Mouse (Mus musculus) spleen, embryonic (tissue): ENCODE results near the gene Poldip3.

Source experiments
- CTCF ChIA-PET: fragments of 350-600 bp; sonication (Branson Sonifier 250); formaldehyde crosslinking; loops from one replicate; lab custom pipeline; 2022; lab: Charles Lee

The Poldip3 gene

DNA sequence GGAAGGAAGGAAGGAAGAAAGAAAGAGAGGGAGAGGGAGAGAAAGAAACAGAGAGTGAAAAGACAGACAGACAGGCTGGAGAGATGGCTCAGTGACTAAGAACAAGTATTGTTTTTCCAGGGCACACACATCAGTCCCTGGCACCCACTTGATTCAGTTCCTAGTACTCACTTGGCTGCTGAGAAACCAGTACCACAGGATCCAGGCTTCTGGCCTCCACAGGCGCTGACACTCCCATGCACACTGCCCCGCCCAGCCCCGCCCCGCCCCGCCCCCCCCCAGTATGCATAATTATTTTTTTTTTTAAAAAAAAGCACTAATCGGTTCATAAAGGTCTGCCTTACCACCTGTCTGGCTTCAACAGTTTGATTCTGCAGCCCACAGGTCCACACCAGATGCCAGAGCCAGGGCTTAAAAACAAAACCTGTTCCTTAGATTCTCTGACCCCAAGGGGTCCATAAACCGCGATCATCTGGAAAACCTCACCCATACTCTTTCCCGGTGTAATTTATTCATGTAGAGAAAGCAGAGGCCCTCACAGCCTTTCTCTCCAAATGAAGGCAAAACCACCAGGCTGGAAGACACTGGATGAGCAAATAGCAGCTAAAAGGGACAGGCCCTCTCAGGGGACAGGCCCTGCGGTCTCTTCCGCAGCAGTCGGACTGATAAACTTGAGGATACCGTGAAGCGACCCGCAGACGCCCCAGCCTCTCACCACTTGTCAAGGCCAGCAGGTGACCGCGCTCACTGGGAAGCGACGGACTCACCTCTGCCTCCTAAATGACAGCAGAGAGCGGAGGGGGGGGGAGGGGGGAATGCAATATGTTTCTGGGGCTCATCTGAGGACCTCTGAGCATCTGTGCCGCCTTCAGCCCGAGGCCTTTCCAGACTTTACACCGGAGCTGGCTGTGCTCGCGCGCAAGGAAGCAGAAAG lies 60.4 kb downstream of the Poldip3 start:
- CTCF ChIA-PET = interaction anchor here (0.7 kb wide), 1 partner anchor 8 kb away, joined by 6 read pairs; no protein-coding TSS in a partner anchor

DNA sequence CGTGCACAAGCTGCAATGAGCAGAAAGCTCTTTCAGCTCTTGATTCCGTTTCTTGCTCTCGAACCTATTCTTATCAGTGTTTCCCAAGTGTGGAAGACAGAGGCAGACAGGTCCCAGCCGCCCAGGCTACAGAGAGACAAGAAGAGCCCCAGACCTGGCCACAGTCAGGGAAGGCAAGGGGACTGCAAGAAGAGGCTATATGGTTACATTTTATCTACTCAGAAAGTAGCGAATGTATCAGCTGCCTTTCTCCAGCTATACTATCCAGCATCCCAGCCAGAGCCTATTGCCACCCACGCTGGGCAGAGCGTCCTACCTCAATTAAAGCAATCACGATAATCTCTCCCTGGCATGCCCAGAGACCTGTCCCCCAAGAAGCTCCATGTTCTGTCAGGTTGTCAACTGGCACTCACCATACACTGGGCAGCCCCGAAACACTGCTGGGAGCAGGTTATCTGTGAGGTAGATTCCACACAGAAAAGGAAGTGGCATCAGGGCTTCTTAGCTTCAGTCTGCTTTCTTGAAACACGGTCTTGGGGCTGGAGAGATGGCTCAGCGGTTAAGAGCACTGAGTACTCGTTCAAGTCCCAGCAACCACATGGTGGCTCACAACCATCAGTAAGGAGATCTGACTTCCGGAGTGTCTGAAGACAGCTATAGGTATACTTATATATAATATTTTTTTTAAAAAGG lies 62.4 kb downstream of the Poldip3 start:
- CTCF ChIA-PET = interaction anchor here (0.6 to 2.5 kb wide), 3 partner anchors 9 to 818 kb away, joined by 4 to 7 read pairs (median 4); no protein-coding TSS in a partner anchor

DNA sequence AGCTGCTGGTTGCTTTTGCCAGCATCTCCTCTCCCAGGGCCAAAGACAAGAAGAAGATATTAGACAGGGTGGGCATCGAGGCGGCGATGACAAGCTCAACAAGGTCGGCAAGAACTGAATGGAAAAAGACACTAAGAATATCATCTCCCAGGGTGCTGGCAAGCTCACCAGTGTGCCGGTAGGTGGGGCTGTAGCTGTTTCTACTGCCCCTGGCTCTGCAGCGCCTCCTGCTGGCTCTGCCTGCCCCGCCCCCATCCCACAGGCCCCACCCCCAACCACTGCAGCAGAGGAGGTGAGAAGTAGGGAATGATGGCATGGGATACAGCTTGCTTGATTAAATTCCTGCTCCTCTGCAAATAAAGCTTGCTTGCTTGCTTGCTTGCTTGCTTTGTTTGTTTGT lies 63.3 kb downstream of the Poldip3 start:
- CTCF ChIA-PET = interaction anchor here (0.8 to 2.5 kb wide), 2 partner anchors 10 to 70 kb away, joined by 3 to 7 read pairs; no protein-coding TSS in a partner anchor

DNA sequence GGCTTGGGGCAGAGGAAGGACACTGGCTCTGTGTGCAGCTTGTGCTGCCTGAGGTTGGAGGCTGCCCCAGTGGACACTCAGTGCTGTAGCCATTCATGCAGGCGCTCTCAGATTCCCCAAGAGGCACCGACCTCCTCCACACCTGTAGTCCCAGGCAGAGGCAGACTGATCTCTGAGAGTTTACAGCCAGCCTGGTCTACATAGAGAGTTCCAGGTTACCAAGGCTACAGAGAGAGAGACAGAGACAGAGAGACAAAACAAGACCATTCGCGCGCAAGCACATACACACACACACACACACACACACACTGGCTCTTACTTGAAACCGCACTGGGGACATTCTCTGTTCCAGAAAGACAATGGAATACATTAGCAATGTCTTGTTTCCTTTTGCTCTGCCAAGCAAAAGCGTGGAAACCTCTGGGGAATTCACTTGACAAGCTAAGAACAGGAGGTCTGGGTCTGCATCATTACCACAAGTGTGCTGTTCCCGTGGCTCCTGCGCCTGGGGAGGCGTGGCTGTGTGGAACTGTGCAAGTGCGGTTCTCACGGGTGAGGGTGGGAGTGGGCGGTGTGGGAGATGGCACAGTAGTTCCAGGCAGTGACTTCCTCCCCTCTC lies 65.1 kb downstream of the Poldip3 start:
- CTCF ChIA-PET = interaction anchor here (2.5 kb wide), 1 partner anchor 12 kb away, joined by 7 read pairs; no protein-coding TSS in a partner anchor

DNA sequence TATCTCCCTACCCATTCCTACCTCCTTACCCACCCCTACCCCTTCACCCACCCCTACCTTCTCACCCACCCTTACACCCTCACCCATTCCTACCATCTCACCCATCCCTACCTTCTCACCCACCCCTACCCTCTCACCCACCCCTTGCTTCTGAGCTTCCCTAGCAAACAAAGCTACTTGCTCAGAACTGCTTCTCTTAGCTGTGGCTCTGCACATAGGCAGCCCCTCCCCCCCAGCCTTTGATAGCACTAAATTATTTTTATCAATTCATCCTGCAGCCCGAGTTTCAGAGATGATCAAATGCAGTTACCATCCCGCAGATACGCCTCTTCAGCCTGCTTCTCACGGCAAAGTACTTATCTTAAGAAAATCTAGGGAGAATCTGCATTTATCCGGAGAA lies 65.7 kb downstream of the Poldip3 start:
- CTCF ChIA-PET = no interaction called here
